In genomic region chr10:127609415-127610065, GRCm38 (mm10) we compare ENCODE assay signal across 14 mouse cellular contexts. TPM values are rescaled to one million over a fixed set of nuclear protein-coding genes. Genes with fewer than 3 reads are reported as not detected.
DNase-seq lines count a peak whose midpoint lies in the region; ATAC-seq lines count a peak whose summit lies in the region.
"Had no signal": no experiment of that assay in that cellular context is flagged by ENCODE, and none has a peak within 500 bp of the region (broad histone marks: within the 10 kb centered on the region; RNA-seq: fewer than 3 reads in every experiment).

No protein-coding gene starts in this region.

- no peak overlapping the region for H3K4me2 ChIP-seq in embryonic facial prominence, embryonic 15.5 days (replicated peaks)
- H3K4me2 ChIP-seq: forebrain, embryonic 13.5 days; hindbrain, embryonic 14.5 days had no signal

- ATAC-seq in embryonic facial prominence, embryonic 15.5 days (ENCODE audit: insufficient number of reproducible peaks, low FRiP score, low TSS enrichment, low read depth): peak; percentile 86
- ATAC-seq: forebrain, embryonic 13.5 days; Patski had no signal

- H3K27me3 ChIP-seq in embryonic facial prominence, embryonic 15.5 days: no peaks in the 10 kb centered on the region
- H3K27me3 ChIP-seq: forebrain, embryonic 13.5 days; Patski had no signal

- peak; percentile 19 for DNase-seq in adrenal gland, postnatal 10 days
- no peak for DNase-seq in adrenal gland, postnatal 4 days (ENCODE audit: low spot score in 2 of 2)
- peak; percentile 80 to 86 for DNase-seq in kidney, postnatal 4 days
- no peak for DNase-seq in kidney, adult 8-10 months
- no peak for DNase-seq in layer of hippocampus, postnatal 14 days (ENCODE audit: low spot score in 2 of 2)
- DNase-seq in left cerebral cortex, adult 11 months (ENCODE audit: low spot score): no peak
- DNase-seq: cerebellum, postnatal 25 days; thymus, postnatal 14 days had no signal

- no peak overlapping the region for H3K4me3 ChIP-seq in embryonic facial prominence, embryonic 15.5 days (replicated peaks)
- no peak overlapping the region for H3K4me3 ChIP-seq in macrophage (ENCODE audit: inconsistent target)
- H3K4me3 ChIP-seq: forebrain, embryonic 13.5 days; megakaryocyte, embryonic 14.5 days had no signal

- peaks cover 82% of the 10 kb centered on the region for H3K79me2 ChIP-seq in macrophage (ENCODE audit: inconsistent target)

- H3K4me1 ChIP-seq in embryonic facial prominence, embryonic 15.5 days: peaks cover 59% of the 10 kb centered on the region

- no peak overlapping the region for H3K9ac ChIP-seq in embryonic facial prominence, embryonic 15.5 days
- H3K9ac ChIP-seq: forebrain, embryonic 13.5 days; hindbrain, embryonic 14.5 days had no signal

- 27% methylated on average over 9 of the region's 9 CpGs for WGBS in embryonic facial prominence, embryonic 15.5 days
- WGBS in macrophage (ENCODE audit: missing documents): 86% methylated on average over 9 of the region's 9 CpGs

- H3K9me3 ChIP-seq in embryonic facial prominence, embryonic 15.5 days (replicated peaks): no peaks in the 10 kb centered on the region
- H3K9me3 ChIP-seq: forebrain, embryonic 13.5 days had no signal

- H3K27ac ChIP-seq in embryonic facial prominence, embryonic 15.5 days (replicated peaks): peak overlapping the region; percentile 91
- peak overlapping the region; percentile 13 for H3K27ac ChIP-seq in macrophage
- H3K27ac ChIP-seq: forebrain, embryonic 13.5 days; hindbrain, embryonic 14.5 days had no signal

- peaks cover 73% of the 10 kb centered on the region for H3K36me3 ChIP-seq in embryonic facial prominence, embryonic 15.5 days
- peaks cover 80% of the 10 kb centered on the region for H3K36me3 ChIP-seq in macrophage (ENCODE audit: inconsistent target)

RNA-seq across cellular contexts. Expression of gene Lrp1, which starts 11.4 kb away (rescaled TPM):
- 100 to 1,000 TPM; 170 to 208 TPM for total RNA-seq in adrenal gland, postnatal 10 days (2021)
- total RNA-seq in adrenal gland, postnatal 4 days (2021): 100 to 1,000 TPM; 283 to 301 TPM
- 161 and 163 TPM in 2 replicates for polyA plus RNA-seq in embryonic facial prominence, embryonic 15.5 days (2015; fragmentation: Nextera tagmentation; extraction: Ambion mirVana)
- 1,000 to 10,000 TPM in 10 of 26 experiments, 100 to 1,000 TPM in 16; 161 to 1,849 (median 957) TPM for total RNA-seq in macrophage (2018; cell fraction: chromatin; rRNA removed)
- 100 to 1,000 TPM; 187 to 924 (median 416) TPM for total RNA-seq in macrophage (2018; cell fraction: cytosol; rRNA removed)
- total RNA-seq in macrophage (2018; cell fraction: nucleus; rRNA removed): 1,000 to 10,000 TPM in 20 of 26 experiments, 100 to 1,000 TPM in 6; 439 to 3,096 (median 1,237) TPM
- 315 to 785 TPM (median 440 TPM) in 3 replicates for polyA plus RNA-seq in macrophage (2018)
- total RNA-seq in layer of hippocampus, postnatal 14 days (2021): 100 to 1,000 TPM; 287 to 301 TPM

RNA-seq across cellular contexts. Expression of gene Stat6, which starts 33.2 kb away (rescaled TPM):
- total RNA-seq in adrenal gland, postnatal 10 days (2021): 10 to 100 TPM; 64.7 to 67.8 TPM
- total RNA-seq in adrenal gland, postnatal 4 days (2021): 10 to 100 TPM; 72.7 to 78.0 TPM
- 35.3 and 36.2 TPM in 2 replicates for polyA plus RNA-seq in embryonic facial prominence, embryonic 15.5 days (2015; fragmentation: Nextera tagmentation; extraction: Ambion mirVana)
- total RNA-seq in macrophage (2018; cell fraction: chromatin; rRNA removed): 100 to 1,000 TPM; 187 to 439 (median 329) TPM
- 100 to 1,000 TPM; 105 to 151 (median 131) TPM for total RNA-seq in macrophage (2018; cell fraction: cytosol; rRNA removed)
- 100 to 1,000 TPM; 141 to 357 (median 222) TPM for total RNA-seq in macrophage (2018; cell fraction: nucleus; rRNA removed)
- 122 to 141 TPM (median 128 TPM) in 3 replicates for polyA plus RNA-seq in macrophage (2018)
- 1 to 10 TPM; 6.1 to 6.2 TPM for total RNA-seq in layer of hippocampus, postnatal 14 days (2021)

RNA-seq across cellular contexts. Expression of gene Nemp1, which starts 57.2 kb away (rescaled TPM):
- 1 to 10 TPM; 7.8 to 9.4 TPM for total RNA-seq in adrenal gland, postnatal 10 days (2021)
- total RNA-seq in adrenal gland, postnatal 4 days (2021): 10 to 100 TPM; 11.6 to 13.2 TPM
- polyA plus RNA-seq in embryonic facial prominence, embryonic 15.5 days (2015; fragmentation: Nextera tagmentation; extraction: Ambion mirVana): 10.1 and 11.3 TPM in 2 replicates
- 10 to 100 TPM in 12 of 26 experiments, 1 to 10 TPM in 14; 2.5 to 24.2 (median 10.0) TPM for total RNA-seq in macrophage (2018; cell fraction: chromatin; rRNA removed)
- total RNA-seq in macrophage (2018; cell fraction: cytosol; rRNA removed): 1 to 10 TPM; 2.9 to 6.7 (median 4.8) TPM
- total RNA-seq in macrophage (2018; cell fraction: nucleus; rRNA removed): 10 to 100 TPM in 21 of 26 experiments, 1 to 10 TPM in 5; 7.8 to 28.3 (median 15.6) TPM
- polyA plus RNA-seq in macrophage (2018): 2.7 to 5.4 TPM (median 4.6 TPM) in 3 replicates
- 1 to 10 TPM; 3.5 to 5.7 TPM for total RNA-seq in layer of hippocampus, postnatal 14 days (2021)

RNA-seq across cellular contexts. Expression of gene Nab2, which starts 58.8 kb away (rescaled TPM):
- total RNA-seq in adrenal gland, postnatal 10 days (2021): 10 to 100 TPM; 19.0 to 24.8 TPM
- 10 to 100 TPM; 22.8 to 24.4 TPM for total RNA-seq in adrenal gland, postnatal 4 days (2021)
- polyA plus RNA-seq in embryonic facial prominence, embryonic 15.5 days (2015; fragmentation: Nextera tagmentation; extraction: Ambion mirVana): 30.8 and 33.2 TPM in 2 replicates
- total RNA-seq in macrophage (2018; cell fraction: chromatin; rRNA removed): 10 to 100 TPM in 25 of 26 experiments, 1 to 10 TPM in 1; 7.8 to 78.4 (median 39.8) TPM
- 10 to 100 TPM in 25 of 26 experiments, 1 to 10 TPM in 1; 7.3 to 47.6 (median 21.3) TPM for total RNA-seq in macrophage (2018; cell fraction: cytosol; rRNA removed)
- total RNA-seq in macrophage (2018; cell fraction: nucleus; rRNA removed): 10 to 100 TPM; 20.0 to 60.7 (median 31.8) TPM
- polyA plus RNA-seq in macrophage (2018): 28.7 to 37.7 TPM (median 31.1 TPM) in 3 replicates
- total RNA-seq in layer of hippocampus, postnatal 14 days (2021): 10 to 100 TPM; 33.3 to 36.9 TPM

Comparison
In these comparisons a context has a peak if more than half of its experiments do, and no peak if none do; other contexts are left out.
1. DNase-seq: peak in adrenal gland, postnatal 10 days (single experiment) and kidney, postnatal 4 days (2 of 2); none in adrenal gland, postnatal 4 days (0 of 2), kidney, adult 8-10 months (0 of 2), layer of hippocampus, postnatal 14 days (0 of 2) and left cerebral cortex, adult 11 months (single experiment).
2. RNA of gene Stat6, which starts 33.2 kb away (total RNA-seq): 72.7 to 78.0 TPM in adrenal gland, postnatal 4 days and 64.7 to 67.8 TPM in adrenal gland, postnatal 10 days; 6.1 to 6.2 TPM in layer of hippocampus, postnatal 14 days; every median in the first group is over 4 times any median in the second.